Mouse (Mus musculus) heart, postnatal 25 days (tissue): Measurements from ENCODE around the gene Cys1. TPM values are rescaled to one million over a fixed set of nuclear protein-coding genes. Genes with fewer than 3 reads are reported as not detected.

Source experiments
- DNase-seq: peaks from one replicate; pipeline ENCODE4 v3.0.0; 2022; ENCODE audit warnings: low spot score
- intact Hi-C: fragments of 180-260 bp; cut with DNase I; formaldehyde crosslinking; loops from one replicate; pipeline ENCODE4 v1.15.1; 2025
- total RNA-seq, 2 experiments: library from RNA; stranded (reverse); gene quantifications; 2 replicates each; pipeline ENCODE4 v1.2.3; 2021

Gene Cys1
- 1 to 10 TPM; 3.4 to 8.0 TPM for total RNA-seq

DNA sequence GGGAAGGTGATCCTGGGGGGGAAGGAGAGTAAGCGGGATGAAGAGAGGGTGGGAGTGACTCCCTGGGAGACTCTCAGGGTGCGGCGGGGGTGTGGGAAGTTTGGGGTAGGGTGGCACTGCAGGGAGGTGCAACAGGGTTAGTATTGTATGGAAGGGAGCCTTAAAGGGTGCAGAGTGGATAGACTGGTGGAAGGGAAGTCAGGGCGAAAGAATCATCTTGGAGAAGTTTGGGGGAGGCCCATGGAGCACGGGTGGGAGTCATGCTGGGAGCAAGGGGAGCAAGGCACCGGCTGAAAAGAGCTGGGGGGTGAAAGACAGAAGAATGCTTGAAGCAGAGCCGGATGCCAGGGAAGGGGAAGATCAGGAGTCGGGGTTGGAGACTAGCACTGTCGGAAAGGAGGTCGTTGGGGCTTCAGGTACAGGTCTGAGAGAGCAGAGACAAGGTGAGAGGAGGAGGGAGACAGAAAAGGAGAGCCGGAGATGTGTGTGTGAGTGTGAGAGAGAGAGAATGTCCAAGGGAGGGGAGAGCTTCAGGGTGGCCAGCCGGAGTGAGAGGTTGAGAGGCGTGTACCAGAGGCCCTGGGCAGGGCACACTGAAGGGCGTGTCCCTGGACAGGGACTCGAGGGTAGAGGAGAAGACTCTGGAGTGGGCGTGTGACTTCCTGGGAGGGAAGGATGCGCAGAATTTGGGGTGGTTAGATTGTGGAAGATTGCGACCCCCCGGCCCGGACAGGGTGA is at the start of gene Cys1:
Cys1 (minus strand) TSS at position 528 of the 738 bp plus-strand sequence.
- intact Hi-C loops, result loop anchor here (2.0 to 5.0 kb wide), 2 partner anchors 27 to 79 kb away; no protein-coding TSS in a partner anchor
- peak; percentile 20 for DNase-seq

DNA sequence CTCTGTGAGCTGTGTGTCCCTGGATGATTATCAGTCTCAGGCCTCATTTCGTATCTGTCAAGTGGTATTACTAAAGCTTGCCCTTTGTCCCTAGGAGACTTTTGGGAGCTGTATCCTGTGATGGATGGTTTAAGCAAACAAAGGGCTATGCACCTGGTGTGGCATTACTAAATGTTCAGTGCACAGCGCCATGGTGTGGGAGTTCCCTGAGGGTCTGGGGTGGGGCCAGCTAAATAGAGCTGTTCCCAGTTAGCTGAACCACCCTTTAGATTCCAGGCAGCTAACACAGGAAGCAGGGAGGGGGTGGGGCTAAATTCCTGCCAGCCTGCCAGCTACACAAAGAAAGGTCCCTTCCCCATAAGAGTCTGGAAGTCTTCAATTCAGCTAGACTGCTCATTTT is 42.8 kb upstream of the Cys1 start:
- no peak for DNase-seq

DNA sequence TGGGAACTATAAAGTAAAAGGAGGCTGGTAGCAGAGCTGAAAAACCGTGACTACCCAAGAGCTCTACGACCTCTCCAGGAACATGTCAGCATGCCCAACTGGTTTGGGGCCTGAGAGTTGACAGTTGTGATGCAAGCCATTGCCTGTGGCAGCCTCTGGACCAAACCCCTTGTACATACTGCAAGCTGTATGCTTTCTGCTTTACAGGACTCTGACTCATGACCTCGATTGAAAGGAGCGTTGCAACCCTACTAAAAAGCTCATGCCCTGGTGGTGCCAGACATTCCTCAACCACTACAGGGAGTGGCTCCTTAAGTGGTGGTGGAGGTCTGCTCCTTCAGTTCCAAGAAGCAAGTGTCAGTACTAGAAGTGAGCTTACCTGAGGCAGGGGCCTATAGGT is 42.2 kb upstream of the Cys1 start:
- DNase-seq, result no peak
- intact Hi-C loops, result no loop called here

More for the DNA sequence above, 42.8 kb upstream of the Cys1 start:
- intact Hi-C loops, result no loop called here

DNA sequence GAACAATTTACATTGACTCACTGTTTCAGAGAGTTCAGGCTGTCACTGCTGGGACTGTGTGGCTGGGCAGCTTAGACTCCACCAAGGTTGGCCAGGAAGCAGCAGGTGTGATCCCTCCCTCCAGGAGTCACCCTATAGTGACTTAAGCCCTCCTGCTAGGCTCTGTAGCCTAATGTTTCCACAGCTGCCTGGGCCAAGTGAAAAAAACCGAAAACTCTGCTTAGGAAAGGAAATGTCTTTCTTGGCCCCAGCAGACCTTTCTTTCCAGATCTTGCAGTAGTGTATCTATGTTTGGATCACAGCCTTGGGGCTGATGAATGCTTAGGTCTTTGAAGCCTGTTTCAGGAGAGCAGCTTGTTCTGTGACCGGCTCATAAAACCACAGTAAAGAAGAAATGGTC is 41.8 kb upstream of the Cys1 start:
- intact Hi-C loops, result no loop called here
- DNase-seq, result no peak

GRCm38 (mm10) chr12:24716721-24717301 is 35.2 kb upstream of the Cys1 start:
- no peak for DNase-seq
- intact Hi-C loops, result loop anchor here (2.0 to 5.0 kb wide), 2 partner anchors 115 to 232 kb away; partner anchors contain the start of gene Mboat2

DNA sequence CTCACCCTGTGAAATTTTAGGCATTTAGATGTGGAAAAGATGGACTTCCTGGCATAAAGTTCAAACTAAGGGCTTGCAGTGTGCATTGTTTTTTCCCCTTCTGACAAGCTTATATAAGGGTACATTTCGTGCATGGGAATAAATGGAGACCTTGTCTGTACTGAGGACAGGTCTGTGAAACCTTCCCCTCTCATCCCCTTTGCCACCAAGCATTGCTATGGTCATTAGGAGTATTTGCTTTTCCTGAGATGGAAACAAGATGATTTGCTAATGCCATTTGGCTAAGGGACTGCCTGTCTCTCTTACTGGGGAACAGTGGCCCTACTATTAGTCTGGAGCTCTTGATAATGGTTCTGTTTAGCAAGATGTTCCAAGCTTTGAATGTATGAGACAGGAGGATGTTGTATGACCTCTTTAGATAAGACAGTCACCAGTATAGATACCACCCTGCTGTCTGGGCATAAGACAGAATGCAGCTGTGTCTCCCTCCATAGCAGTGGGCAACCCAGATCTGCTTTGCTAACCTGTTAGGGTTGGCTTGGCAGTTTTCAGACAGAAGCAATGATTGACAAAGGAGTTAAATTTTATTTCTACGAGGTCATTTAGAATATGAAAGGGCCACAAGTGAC is 33.8 kb upstream of the Cys1 start:
- intact Hi-C loops, result loop anchor here (5.0 kb wide), 1 partner anchor 117 kb away; the partner anchor contains the start of gene Mboat2
- no peak for DNase-seq

GRCm38 (mm10) chr12:24714579-24715255 is 33.1 kb upstream of the Cys1 start:
- DNase-seq, result no peak
- intact Hi-C loops, result loop anchor here (5.0 kb wide), 1 partner anchor 118 kb away; the partner anchor contains the start of gene Mboat2

DNA sequence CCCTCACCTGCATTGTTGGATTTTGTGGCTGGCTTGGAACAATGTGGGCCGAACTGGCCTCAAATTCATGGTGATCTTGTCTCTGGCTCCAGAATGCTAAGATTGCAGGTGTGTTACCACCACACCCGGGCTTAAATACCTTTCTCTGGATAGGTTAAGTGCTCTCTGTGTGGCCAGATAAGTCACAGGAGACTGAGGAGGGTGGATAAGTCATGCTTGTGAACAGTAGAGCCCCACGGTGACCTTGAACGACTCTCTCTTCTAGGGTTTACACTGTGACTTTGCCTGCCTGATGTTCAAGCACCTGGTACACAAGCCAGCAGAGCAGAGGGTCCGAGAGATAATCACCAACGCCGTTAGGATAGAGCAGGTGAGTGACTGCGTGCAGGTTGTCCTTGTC is 30.8 kb upstream of the Cys1 start:
- intact Hi-C loops, result no loop called here
- no peak for DNase-seq

DNA sequence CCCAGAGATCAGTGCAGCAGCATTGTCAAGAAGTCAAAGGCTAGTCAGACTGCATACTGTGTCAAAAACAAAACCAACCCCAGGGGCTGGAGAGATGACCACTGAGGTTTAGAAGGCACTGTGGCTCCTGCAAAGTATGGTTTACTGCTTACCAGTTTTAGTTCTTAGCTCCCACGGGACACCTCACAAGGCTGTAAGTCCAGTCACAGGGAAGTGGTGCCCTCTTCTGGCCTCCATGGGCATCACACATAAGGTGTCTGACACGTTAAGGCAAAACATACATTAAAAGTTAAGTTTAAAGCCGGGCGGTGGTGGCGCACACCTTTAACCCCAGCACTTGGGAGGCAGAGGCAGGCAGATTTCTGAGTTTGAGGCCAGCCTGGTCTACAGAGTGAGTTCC is 29.1 kb upstream of the Cys1 start:
- intact Hi-C loops, result loop anchor here (1.0 kb wide), 1 partner anchor 242 kb away; no protein-coding TSS in a partner anchor
- DNase-seq, result no peak

- intact Hi-C loops, result loop anchor here (1.0 kb wide), 1 partner anchor 242 kb away; no protein-coding TSS in a partner anchor
- no peak for DNase-seq
These were observed 28.4 kb upstream of the Cys1 start for GRCm38 (mm10) chr12:24709831-24710508.

GRCm38 (mm10) chr12:24709409-24709808 is 27.8 kb upstream of the Cys1 start:
- DNase-seq, result no peak
- intact Hi-C loops, result no loop called here

GRCm38 (mm10) chr12:24708824-24709218 is 27.2 kb upstream of the Cys1 start:
- intact Hi-C loops, result no loop called here
- DNase-seq, result no peak

DNA sequence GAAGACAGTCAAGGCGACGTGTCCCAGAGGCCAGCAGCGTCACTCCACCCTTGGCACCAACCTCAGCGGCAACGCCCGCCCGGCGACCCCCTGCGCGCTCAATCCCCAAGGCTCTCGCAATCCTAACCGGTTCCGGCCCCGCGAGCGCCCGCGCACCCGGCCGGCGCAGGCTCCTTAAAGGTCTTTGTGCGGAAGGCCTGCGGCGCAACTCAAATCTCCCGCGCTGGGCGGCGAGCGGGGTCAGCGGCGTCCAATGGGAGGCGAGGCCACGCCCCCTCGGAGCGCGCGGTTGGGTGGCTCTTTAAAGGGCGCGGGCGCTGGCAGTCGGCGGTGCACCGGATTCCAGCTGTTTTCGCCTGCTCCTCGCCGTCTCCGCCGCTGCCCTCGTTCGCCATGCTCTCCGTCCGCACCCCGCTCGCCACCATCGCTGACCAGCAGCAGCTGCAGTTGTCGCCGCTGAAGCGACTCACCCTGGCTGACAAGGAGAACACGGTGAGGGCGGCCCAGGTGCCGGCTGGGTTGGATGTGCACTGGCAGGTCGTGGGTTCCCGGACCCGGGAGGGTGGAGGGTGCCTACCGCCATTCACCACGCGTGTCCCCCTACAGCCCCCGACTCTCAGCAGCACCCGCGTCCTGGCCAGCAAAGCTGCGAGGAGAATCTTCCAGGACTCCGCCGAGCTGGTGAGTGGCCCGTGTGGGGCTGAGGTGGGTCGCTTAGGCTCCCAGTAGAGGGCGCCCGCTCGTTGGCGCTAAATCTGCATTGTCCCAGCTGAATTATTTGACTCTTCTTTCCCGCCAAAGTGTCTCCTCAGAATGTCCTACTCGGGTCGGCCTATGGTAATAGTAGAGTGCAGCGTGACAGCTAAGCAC is 26.6 kb upstream of the Cys1 start, which contains the start of gene Rrm2:
Rrm2 (plus strand) TSS at position 288 of the 870 bp plus-strand sequence.
- peak; percentile 84 for DNase-seq
- intact Hi-C loops, result no loop called here

- intact Hi-C loops, result no loop called here
- no peak for DNase-seq
These were observed 25.8 kb upstream of the Cys1 start for GRCm38 (mm10) chr12:24707480-24707802.

- no peak for DNase-seq
- intact Hi-C loops, result no loop called here
These were observed 25.3 kb upstream of the Cys1 start for GRCm38 (mm10) chr12:24706764-24707479.

GRCm38 (mm10) chr12:24705502-24706263 is 24.1 kb upstream of the Cys1 start:
- intact Hi-C loops, result no loop called here
- no peak for DNase-seq

DNA sequence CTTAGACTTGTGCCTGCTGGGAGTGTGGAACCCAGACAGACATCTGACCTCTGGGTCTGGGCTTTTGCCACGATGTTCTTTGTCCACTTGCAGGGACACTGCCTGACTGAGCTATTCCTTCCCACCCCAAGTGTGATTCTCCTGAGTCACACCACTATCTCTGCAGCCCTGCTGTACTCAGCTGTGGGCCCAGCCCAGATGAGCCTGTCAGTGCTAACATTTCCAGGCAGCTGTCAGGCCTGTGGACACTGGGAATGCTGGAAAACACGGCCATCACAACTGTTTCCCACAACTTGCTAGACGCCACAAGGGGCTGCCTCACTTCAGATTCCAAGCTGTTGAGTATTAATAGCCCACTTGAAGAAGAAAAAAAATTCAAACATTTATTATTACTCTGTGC is 21.4 kb upstream of the Cys1 start:
- intact Hi-C loops, result no loop called here
- no peak for DNase-seq
